Mouse (Mus musculus) forebrain, embryonic 14.5 days (tissue): ENCODE measurements around the gene Mrtfa. TPM values are rescaled to one million over a fixed set of nuclear protein-coding genes. Genes with fewer than 3 reads are reported as not detected.

Experiments
- polyA plus RNA-seq: library from polyadenylated mRNA; unstranded; fragments of >200 nt; fragmentation: Nextera tagmentation; extraction: Ambion mirVana; gene quantifications from 2 replicates; pipeline ENCODE4 v1.2.1, GENCODE M21; 2014

Mrtfa gene
- polyA plus RNA-seq, 1 experiment from 2014 or later: 13.6 TPM

Other genes starting within 250 kb of the Mrtfa start
- 81.0 and 88.0 TPM in 2 replicates for gene Adsl, start 242.3 kb downstream of the Mrtfa start, polyA plus RNA-seq
- 43.1 and 46.3 TPM in 2 replicates for gene Sgsm3, start 213.0 kb downstream of the Mrtfa start, polyA plus RNA-seq
- gene Mchr1, start 44.7 kb upstream of the Mrtfa start, polyA plus RNA-seq: 1.4 and 1.8 TPM in 2 replicates
- gene Slc25a17, start 170.1 kb upstream of the Mrtfa start, polyA plus RNA-seq: 152 and 153 TPM in 2 replicates
- 170 and 180 TPM in 2 replicates for gene St13, start 209.3 kb upstream of the Mrtfa start, polyA plus RNA-seq
- gene Xpnpep3, start 209.4 kb upstream of the Mrtfa start, polyA plus RNA-seq: 4.3 and 5.2 TPM in 2 replicates
- gene Dnajb7, start 217.5 kb upstream of the Mrtfa start, polyA plus RNA-seq: 0.20 and 0.26 TPM in 2 replicates